Mouse (Mus musculus) embryo, embryonic 11 days (tissue): ENCODE measurements around the gene Prkd3.
A peak's percentile ranks its signal among the peaks of the same experiment; 100 is the strongest.

Experiments used
- DNase-seq: peaks from one replicate; pipeline ENCODE4 v3.0.0-alpha.2; 2015

Gene Prkd3

DNA sequence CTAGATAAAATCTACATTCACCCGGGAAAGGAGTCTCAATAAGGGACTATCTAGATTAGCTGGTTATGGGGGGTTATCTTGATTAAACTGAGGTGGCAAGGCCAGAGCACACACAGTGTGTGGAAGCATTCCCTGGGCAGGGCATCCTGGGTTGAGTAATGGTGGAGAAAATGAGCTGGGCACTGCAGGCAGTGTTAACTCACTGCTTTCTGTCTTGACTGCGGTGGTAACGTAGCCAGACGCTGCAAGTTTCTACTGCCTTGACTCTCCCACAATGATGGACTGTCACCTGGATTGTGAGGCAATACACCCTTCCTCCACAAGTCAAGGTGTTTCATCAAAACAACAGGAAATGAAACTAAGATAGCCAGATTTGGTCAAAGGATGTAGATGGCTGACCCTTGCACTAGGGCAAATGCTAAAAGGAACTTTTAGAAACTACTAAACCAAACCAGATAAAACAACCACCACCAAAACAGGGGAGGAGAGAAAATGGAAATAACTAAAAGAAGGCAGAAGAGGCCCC, 20.8 kb downstream of the Prkd3 start:
- DNase-seq = no peak

DNA sequence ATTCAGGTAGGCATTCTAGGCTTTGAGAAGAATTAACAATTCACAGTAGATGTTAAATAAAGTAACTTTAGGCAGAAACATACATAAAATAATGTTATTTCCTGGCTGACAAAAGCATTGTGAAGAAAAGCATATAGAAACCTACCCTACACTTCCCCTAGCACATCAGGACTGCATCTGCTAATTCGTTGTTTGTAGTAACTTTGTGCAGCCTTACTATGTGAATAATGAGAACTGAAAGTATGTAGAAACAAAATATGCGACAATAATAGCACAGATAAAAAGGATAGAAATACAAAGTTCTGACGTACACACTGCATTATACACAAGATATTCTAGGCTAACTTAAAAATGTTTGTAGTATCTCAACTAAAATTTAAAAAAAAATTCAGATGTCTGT, 21.4 kb downstream of the Prkd3 start:
- DNase-seq = no peak

DNA sequence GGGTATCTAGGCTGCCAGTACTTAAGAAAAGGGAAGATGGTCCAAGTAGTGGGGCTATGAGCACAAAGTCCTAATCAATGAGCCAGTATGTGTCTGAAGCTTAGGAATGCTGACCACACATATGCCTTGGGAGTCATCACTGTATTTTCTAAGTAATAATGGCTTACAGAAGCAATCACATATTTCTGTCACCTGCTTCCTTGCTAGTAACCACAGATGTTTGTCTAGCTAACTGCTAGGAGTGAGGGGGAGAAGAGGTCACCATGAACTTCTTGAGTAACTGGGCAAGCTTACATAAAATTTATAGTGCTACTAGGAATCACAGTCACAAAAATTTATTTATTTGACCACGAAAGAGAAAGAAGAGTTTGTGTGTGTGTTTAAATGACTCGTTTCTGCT, 22.5 kb downstream of the Prkd3 start:
- DNase-seq = no peak

- no peak for DNase-seq
These were observed 25.4 kb downstream of the Prkd3 start for GRCm38 (mm10) chr17:78994931-78995820.

GRCm38 (mm10) chr17:78994382-78994781, 26.2 kb downstream of the Prkd3 start:
- DNase-seq = no peak

- DNase-seq = no peak
These were observed 26.9 kb downstream of the Prkd3 start for GRCm38 (mm10) chr17:78993670-78994069.

- DNase-seq = no peak
These were observed 28.2 kb downstream of the Prkd3 start for GRCm38 (mm10) chr17:78992303-78993027.

GRCm38 (mm10) chr17:78991549-78991948, 29.1 kb downstream of the Prkd3 start:
- DNase-seq = no peak

DNA sequence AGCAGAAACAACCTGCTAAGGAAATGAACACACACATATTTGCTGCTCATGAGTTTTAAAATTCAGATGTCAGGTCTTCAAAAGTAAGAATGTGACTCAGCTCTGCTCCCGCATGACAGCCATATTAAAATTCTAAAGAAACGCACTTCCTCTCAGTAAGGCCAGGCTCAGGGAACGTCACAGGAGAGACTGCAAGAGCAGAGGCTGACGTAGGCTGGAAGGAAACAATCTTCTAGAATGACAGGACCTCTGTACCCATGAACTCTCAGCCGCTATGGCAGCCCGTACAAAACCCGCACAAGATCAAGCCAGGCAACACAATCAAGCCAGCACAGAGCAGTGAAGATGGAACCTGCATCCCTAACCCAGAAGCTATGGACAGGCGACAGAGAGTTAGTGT, 31.6 kb downstream of the Prkd3 start:
- peak; percentile 10 for DNase-seq

DNA sequence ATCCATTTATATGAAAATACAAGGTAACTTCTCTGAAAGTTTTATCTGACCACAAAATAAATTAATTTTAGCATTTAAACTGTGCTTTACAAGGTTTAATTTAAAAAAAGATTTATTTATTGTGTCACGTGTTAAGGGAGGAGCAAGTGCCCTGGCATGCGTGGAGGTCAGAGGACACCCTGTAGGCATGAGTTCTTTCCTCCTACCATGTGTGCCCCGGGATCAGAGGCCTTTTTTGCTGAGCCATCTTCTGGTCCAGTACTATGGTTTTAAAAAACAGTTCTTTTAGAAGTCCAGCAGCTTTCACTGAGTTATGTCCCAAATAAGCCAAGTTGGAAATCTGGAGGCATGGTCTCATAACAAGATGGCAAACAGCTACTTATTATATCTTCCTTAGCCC, 36.9 kb downstream of the Prkd3 start:
- DNase-seq = no peak

DNA sequence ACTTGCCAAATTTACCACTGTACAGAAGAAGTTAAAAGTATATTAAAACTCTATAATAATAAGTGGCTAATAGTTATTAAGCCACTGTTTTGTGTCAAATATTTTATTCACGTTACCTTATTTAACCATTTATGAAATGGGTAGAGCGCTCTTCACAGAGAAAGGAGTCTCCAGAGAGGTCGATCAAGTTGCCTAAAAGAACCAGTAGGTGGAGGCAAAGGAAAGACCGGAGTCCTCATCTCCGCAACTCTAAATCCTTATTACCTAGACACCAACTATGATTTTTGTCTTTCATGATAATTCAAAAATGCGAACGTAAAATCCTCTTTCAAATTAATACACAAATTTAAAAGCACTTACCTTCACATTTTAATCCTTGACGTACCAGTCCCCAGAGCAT, 37.5 kb downstream of the Prkd3 start:
- no peak for DNase-seq

DNA sequence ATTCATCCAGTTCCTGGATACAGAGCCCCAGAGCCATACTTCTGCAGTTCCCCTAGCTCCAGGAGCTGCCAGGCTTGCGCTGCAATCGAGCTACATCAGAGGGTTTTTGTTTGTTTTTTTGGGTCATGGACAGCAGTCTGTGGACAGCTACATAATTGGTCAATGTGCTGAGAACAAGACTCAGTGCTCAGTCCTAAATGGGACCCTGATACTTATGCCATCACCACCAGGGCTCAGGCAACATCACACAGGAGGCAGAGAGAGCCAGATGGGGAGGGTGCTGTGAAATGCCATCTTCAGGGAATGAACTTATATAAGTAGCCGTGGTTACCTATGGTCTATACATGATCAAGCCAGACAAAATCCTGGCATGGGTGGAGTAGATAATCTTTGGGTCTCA, 52.1 kb downstream of the Prkd3 start:
- no peak for DNase-seq

- no peak for DNase-seq
These were observed 54.3 kb downstream of the Prkd3 start for GRCm38 (mm10) chr17:78966092-78966883.

- DNase-seq = no peak
These were observed 56.2 kb downstream of the Prkd3 start for GRCm38 (mm10) chr17:78964387-78964786.

DNA sequence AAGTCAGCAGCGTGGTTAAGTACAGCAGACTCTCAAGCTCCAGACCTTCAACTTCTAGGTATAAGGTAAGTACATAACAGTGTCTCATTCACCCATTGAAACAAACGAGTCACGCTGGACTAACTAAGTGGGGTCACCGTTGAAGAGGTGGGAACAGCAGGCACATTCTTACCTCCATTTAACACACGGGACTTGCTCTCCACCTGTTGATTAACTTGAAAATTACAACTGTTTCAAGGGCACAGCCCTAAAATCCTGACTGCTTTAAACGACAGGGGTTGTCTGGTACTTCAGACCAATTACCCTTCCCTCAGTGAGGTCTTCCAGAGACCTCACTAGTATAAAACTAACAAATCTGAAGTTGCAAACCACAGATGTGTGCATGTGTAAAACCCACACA, 61.1 kb downstream of the Prkd3 start:
- DNase-seq = no peak

DNA sequence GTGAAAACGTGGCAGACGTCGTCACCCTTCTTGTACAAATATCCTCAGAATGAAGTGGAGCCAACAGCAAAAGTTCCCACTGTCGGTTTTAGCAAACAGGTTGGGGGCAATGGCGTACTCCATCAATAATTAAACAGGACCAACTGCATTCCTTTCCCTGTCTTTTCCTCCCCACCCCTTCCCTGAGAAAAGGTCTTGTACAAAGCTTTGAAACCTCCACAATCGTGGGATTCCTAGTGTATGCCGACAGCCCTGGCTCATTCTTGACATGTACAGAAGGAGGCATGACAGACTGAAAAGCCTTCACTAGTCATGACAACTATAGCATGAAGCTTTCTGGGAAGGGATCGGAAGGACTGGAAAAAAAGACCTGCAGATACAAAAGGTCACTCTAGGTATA, 67.4 kb downstream of the Prkd3 start:
- DNase-seq = no peak

DNA sequence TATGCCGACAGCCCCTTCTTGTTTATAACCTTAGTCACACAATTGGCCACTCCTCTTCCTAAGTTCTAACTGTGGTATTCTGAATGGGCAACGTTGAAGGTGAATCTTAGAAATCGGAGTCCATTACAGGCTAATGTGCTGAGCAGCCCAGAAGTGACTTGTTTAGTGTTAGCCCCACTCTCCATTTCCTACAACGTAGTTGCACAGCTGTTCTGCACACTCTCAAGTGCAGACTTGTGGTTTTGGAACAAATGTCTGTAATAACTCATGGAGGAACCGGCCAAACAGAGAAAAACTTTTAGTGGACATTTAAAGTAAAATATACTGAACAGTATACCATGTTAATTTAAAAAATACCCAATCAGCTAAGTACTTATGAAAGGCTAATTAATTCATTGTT, 68.5 kb downstream of the Prkd3 start:
- no peak for DNase-seq

DNA sequence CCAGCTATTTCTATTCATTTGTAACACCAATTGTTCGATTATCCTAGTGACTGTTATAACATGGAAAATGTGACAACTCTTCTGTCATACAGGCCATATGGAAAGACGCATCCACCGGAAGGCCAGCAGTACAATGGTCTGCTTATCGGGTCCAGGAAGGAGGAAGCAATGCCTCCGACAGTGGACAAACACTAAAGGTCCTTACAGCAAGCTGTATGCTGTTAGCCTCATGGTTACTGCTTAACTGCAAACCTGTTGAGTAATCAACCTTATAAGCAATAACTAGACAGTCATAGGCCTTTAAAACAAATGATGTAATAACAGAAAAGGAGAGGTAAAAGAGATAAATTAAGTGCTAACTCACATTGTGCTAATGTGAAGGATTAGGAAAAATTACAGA, 69.4 kb downstream of the Prkd3 start:
- no peak for DNase-seq

DNA sequence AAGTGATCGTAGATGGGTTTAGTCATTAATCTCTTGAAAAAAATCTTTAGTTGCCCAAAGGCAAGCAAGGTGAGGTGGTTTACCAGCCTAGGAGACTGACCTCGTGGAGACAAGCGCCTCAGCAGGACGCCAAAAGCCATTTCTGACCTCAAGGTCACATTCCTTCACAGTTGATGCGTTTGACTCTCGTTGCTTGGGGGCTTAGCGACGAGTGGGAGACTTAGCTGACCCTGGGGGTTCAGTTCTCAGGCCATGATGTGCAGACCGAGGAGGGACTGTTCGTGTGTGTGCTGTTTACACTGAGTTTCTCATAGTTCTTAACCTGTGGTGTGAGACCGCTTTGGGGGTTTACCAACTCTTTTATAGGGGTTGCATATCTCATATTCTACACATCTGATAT, 78.0 kb downstream of the Prkd3 start:
- DNase-seq = peak; percentile 9

DNA sequence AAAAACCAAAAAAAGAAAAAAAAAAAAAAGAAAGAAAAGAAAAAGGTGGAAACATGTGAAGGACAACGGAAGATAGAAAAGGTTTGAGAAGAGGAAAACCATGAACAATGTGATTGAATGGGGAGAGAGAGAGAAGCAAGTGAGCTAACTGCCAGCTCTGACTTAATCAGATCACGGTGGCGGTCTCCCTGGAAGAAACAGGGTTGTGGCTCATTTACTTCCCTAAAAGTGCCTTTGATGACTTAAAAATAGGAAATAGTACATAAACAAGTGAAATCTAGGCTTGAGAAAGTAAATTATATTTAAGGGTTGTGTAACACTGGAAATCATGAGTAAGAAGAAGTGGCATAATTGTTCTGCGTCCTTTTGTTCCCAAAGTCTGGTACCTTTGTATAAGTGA, 81.7 kb downstream of the Prkd3 start:
- DNase-seq = no peak

- DNase-seq = no peak
These were observed 83.3 kb downstream of the Prkd3 start for GRCm38 (mm10) chr17:78937229-78937853.

DNA sequence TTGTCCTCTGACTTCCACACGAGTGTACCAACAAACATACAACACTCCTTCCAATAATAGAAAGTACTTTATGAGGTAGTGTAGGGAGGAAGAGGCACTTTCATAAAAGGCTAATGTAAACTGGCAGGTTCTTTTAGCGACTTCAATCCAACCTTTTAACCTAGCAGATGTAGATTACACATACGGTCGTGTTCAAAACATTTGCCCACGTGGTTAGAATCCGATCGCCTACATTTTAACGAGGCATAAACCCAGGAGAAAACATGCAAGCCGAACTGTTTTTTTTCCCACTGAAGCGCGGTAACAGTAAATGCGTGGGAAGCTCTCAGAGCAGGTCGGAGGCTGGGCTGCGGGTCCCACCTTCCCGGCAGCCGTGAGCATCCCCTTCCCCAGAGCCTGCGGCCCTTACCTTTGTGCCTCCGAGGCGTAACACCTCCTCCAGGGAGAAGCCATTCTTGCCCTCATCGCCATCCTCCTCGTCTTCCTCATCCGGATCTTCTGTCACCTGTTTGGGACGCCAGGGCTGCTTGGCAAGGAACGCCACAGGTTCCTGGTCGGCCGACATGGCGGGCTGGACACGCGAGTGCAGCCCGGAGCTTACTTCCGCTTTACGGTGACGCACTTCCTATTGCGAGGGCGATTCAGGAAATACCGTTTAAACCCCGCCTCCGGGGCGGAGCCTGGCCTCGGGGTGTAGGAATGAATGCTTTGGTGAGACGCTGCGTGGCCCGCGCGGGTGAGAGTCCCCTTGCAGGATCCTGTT, 84.0 kb downstream of the Prkd3 start, which contains the start of the genes Cebpz and Ndufaf7:
Gene Cebpz (minus strand): TSS at position 601 of the 763 bp plus-strand sequence.
Gene Ndufaf7 (plus strand): TSS at position 671 of the 763 bp plus-strand sequence.
- peak; percentile 100 for DNase-seq
